Mouse (Mus musculus) forebrain, embryonic 11.5 days (tissue): ENCODE measurements around the gene Gpr75. TPM values are rescaled to one million over a fixed set of nuclear protein-coding genes. Genes with fewer than 3 reads are reported as not detected.

Source experiments
- ATAC-seq: fragments of 200-750 bp; cut with Nextera tagmentation; replicated peaks from 2 replicates; pipeline ENCODE4 v1.8.0; 2017; ENCODE audit warnings: moderate TSS enrichment; ENCODE audit not compliant: low FRiP score
- DNase-seq: peaks from one replicate; pipeline ENCODE4 v3.0.0-alpha.2; 2017; ENCODE audit warnings: low spot score
- H3K27ac ChIP-seq: fragments of 300-500 bp; sonication (generic); 2 replicates; pipeline ENCODE4 v1.5.1; 2014; ENCODE audit warnings: low read depth, low read length
- H3K27me3 ChIP-seq: fragments of 300-500 bp; sonication (generic); 2 replicates; pipeline ENCODE4 v1.6.1; 2014; ENCODE audit warnings: mild to moderate bottlenecking, low read length, mixed read lengths; ENCODE audit not compliant: control insufficient read depth, insufficient read depth
- H3K36me3 ChIP-seq: fragments of 300-500 bp; sonication (generic); 2 replicates; pipeline ENCODE4 v1.6.1; 2014; ENCODE audit warnings: mild to moderate bottlenecking, low read length, moderate library complexity, mixed read lengths; ENCODE audit not compliant: control insufficient read depth, insufficient read depth
- H3K4me1 ChIP-seq: fragments of 300-500 bp; sonication (generic); replicated peaks from 2 replicates; pipeline ENCODE4 v1.6.1; 2014; ENCODE audit warnings: low read length, mixed read lengths; ENCODE audit not compliant: control insufficient read depth, insufficient read depth
- H3K4me2 ChIP-seq: fragments of 300-500 bp; sonication (generic); 2 replicates; pipeline ENCODE4 v1.6.1; 2014; ENCODE audit warnings: low read depth, mild to moderate bottlenecking, low read length, moderate library complexity, mixed read lengths; ENCODE audit not compliant: severe bottlenecking
- H3K4me3 ChIP-seq: fragments of 300-500 bp; sonication (generic); 2 replicates; pipeline ENCODE4 v1.5.1; 2014; ENCODE audit warnings: low read depth, low read length
- H3K9ac ChIP-seq: fragments of 300-500 bp; sonication (generic); 2 replicates; pipeline ENCODE4 v1.6.1; 2014; ENCODE audit warnings: low read length
- H3K9me3 ChIP-seq: fragments of 300-500 bp; sonication (generic); 2 replicates; pipeline ENCODE4 v1.6.1; 2016; ENCODE audit warnings: low read length, mixed read lengths; ENCODE audit not compliant: control insufficient read depth
- WGBS: fragments of 180-500 bp; shearing (Covaris S2); extraction: QIAGEN DNeasy Blood & Tissue Kit; methylation state at CpG from one replicate; pipeline ENCODE4 v1.1.7; 2014; 5-methylcytosine and 5-hydroxymethylcytosine counted together
- polyA plus RNA-seq: library from polyadenylated mRNA; unstranded; fragments of >200 nt; fragmentation: Nextera tagmentation; extraction: Ambion mirVana; gene quantifications from 2 replicates; pipeline ENCODE4 v1.2.1, GENCODE M21; 2014

Gpr75 gene
- 1.1 and 1.2 TPM in 2 replicates for polyA plus RNA-seq

DNA sequence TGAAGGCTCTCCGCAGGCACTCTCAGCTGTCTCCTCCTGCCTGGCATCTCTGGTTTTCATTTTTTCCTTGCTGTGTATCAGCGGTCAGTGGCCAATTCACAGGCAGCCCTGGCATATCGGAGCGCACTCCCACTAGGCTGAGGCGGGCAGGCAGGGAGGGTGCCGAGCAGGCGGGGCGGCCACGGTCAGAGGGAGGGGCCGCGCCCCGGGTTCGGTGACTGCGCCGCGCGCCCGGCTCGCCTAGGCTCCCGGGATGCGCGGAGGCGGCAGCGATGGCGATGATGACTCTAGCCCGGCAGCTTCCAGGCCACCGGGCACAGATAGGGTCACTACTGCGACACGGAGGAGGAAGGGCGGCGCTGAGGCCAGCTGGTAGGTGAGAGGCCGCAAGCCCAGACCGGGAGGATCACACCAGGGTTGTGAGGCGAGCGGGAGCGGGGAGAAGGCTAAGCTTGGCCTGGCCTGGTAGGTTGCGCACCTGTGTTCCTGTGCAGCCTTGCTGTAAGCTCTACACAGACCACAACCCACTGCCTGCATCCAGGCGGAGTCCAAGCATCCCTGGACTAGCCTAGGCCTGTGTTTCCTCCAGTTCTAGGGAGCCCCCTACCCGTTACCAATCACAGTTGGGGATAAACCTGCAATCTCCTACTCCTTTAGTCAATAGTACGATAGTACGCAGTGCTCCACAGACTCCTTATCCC is at the start of gene Gpr75, which contains the start of gene Asb3:
Gene Gpr75 (plus strand): TSS at position 188 of the 701 bp plus-strand sequence.
Gene Asb3 (plus strand): TSS at position 246 of the 701 bp plus-strand sequence.
- ATAC-seq (peak; percentile 94), DNase-seq (peak; percentile 75)
- Histone ChIP-seq H3K9me3 (no peaks in the 10 kb centered on the region), H3K27ac (no peak within 1 kb of the TSS), H3K4me3 (peak within 1 kb of the TSS; percentile 44), H3K4me1 (no peaks in the 10 kb centered on the region), H3K36me3 (no peaks in the 10 kb centered on the region), H3K9ac (peak within 1 kb of the TSS; percentile 58), H3K4me2 (peak within 1 kb of the TSS; percentile 84), H3K27me3 (no peaks in the 10 kb centered on the region)
- whole genome bisulfite sequencing = 3% methylated on average over 41 of the region's 41 CpGs

DNA sequence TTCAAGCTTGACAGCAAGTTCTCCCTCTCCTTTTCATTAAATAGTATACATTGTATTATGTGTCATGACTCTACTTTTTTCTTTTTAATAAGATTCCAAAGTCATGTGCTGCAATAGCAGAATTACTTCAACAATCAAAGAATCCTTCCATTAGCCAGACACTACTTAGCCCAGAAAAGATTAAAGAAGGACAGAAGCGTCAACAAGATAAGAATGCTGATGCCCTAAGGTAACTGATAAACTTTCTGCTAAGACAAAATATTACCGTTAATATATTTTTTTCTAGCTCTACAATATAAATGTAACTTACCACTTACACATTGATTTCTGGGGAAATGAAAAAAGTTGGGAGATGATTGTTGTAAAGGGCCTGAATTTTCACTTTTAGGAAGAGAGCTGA is 46.4 kb upstream of the Gpr75 start:
- Histone ChIP-seq H3K36me3 (no peaks in the 10 kb centered on the region; the same call in 1 of the 2 replicates), H3K4me2 (no peak overlapping the region), H3K27ac (no peak overlapping the region), H3K9ac (no peak overlapping the region), H3K9me3 (no peaks in the 10 kb centered on the region), H3K4me3 (no peak overlapping the region), H3K27me3 (no peaks in the 10 kb centered on the region), H3K4me1 (no peaks in the 10 kb centered on the region)
- ATAC-seq = no peak
- WGBS = 92% methylated on average over 2 of the region's 2 CpGs
- DNase-seq = no peak

DNA sequence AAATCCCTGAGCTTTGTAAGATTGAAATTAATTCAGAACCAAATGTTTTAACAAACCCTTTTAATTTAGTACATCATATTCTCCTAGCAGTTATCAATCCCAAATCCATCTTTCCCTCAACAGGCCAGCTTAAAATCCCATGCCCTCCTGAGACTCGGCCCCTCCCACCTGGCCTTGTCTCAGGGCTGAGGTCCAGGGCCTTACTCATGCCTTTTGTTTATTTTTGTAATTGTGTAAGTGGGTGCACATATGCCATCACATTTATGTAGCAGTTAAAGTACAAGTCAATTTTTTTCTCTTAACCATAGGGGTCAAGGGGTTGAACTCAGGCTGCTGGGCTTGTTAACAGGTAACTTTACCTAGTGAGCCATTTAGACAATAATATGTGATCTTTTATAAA is 40.8 kb upstream of the Gpr75 start:
- WGBS = 88% methylated on average over 1 of the region's 1 CpGs

DNA sequence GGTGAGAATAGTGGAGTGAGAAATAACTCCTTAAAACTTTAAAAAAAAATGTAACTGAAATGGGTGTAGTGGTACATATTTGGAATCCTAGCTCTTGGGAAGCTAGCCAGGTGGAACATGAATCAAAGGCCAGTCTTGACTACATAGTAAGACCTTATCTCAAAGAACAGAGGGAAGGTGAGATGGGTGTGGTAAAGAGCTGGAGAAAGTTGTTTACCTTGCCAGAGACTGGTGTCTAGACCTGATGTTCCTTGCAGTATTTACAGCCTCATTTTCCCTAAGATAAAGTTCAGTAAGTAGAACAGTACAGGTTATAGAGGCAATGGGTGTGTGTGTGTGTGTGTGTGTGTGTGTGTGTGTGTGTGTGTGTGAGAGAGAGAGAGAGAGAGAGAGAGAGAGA is 12.7 kb upstream of the Gpr75 start:
- Histone ChIP-seq H3K9me3 (no peaks in the 10 kb centered on the region), H3K9ac (no peak overlapping the region), H3K4me2 (no peak overlapping the region), H3K27me3 (no peaks in the 10 kb centered on the region), H3K4me3 (no peak overlapping the region), H3K27ac (no peak overlapping the region), H3K36me3 (peaks cover 7% of the 10 kb centered on the region; the same call in 1 of the 2 replicates), H3K4me1 (no peaks in the 10 kb centered on the region)
- ATAC-seq (no peak), DNase-seq (no peak)

More for the DNA sequence above, 40.8 kb upstream of the Gpr75 start:
- H3K9me3 ChIP-seq = no peaks in the 10 kb centered on the region
- H3K36me3 ChIP-seq = no peaks in the 10 kb centered on the region; the same call in 1 of the 2 replicates
- H3K9ac ChIP-seq = no peak overlapping the region
- no peaks in the 10 kb centered on the region for H3K27me3 ChIP-seq
- H3K4me1 ChIP-seq = no peaks in the 10 kb centered on the region
- no peak overlapping the region for H3K4me3 ChIP-seq
- no peak overlapping the region for H3K27ac ChIP-seq
- ATAC-seq = no peak
- H3K4me2 ChIP-seq = no peak overlapping the region
- DNase-seq = no peak

DNA sequence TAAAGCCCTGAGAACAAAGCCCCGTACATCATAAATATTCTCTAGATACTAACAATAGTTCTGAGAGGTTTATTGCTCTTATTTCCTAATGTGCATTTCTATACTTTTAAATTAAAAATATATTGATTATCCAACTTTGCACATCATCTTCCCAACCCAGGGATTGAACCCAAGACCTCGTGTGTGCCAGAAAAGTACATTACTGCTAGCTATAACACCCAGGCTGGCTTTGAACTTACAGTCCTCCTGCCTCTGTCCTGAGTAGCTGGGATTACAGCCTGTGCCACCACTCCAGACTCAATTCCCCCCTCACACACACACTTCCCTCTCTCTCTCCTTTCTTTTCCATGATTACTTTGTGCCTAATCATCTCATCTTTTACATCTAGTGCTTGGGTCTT is 3.0 kb downstream of the Gpr75 start:
- Histone ChIP-seq H3K9ac (no peak overlapping the region), H3K36me3 (no peaks in the 10 kb centered on the region), H3K4me1 (no peaks in the 10 kb centered on the region), H3K4me2 (no peak overlapping the region), H3K4me3 (no peak overlapping the region), H3K27ac (no peak overlapping the region), H3K9me3 (no peaks in the 10 kb centered on the region), H3K27me3 (no peaks in the 10 kb centered on the region)
- 85% methylated on average over 2 of the region's 2 CpGs for WGBS
- ATAC-seq (no peak), DNase-seq (no peak)

DNA sequence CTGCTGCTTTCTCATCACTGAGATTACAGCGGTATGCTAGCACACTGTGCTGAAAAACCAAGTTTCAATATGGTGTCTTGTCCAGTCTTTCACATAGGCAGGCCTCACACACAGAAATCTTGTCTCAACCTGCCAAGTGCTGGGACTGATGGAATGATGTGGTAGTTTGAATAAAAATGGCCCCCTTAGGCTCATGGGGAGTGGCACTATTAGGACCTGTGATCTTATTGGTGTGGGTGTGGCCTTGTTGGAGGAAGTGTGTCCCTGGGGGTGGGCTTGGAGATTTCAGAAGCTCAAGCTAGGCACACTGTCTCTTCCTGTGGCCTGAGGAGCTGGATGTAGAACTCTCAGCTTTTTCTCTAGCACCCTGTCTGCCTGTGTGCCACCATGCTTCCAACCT is 11.0 kb downstream of the Gpr75 start:
- 86% methylated on average over 1 of the region's 1 CpGs for WGBS
- ATAC-seq (no peak), DNase-seq (no peak)
- Histone ChIP-seq H3K27me3 (no peaks in the 10 kb centered on the region), H3K27ac (no peak overlapping the region), H3K9me3 (no peaks in the 10 kb centered on the region), H3K4me2 (no peak overlapping the region), H3K4me1 (no peaks in the 10 kb centered on the region), H3K9ac (no peak overlapping the region), H3K4me3 (no peak overlapping the region), H3K36me3 (no peaks in the 10 kb centered on the region)

DNA sequence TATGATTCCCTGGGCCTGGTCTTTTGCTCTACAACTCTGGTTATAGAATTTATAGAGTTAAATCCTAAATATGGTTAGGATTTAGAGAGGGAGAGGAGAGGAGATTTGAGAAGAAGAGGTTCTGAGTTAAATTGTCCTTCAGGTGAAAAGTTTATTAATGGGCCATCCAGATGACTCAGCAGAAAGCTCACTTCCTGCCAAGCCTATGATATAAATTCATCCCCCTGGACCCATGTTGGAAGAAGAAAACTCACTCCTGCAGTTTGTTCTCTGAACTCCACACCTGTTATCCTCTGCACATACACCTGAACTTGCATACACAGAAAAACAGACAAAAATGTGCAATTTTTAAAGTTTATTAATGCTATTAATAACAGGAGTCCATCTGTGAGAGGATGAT is 14.2 kb downstream of the Gpr75 start:
- Histone ChIP-seq H3K27ac (no peak overlapping the region), H3K27me3 (no peaks in the 10 kb centered on the region), H3K4me3 (no peak overlapping the region), H3K9me3 (no peaks in the 10 kb centered on the region), H3K36me3 (no peaks in the 10 kb centered on the region), H3K9ac (no peak overlapping the region), H3K4me2 (no peak overlapping the region), H3K4me1 (no peaks in the 10 kb centered on the region)
- ATAC-seq (no peak), DNase-seq (no peak)

DNA sequence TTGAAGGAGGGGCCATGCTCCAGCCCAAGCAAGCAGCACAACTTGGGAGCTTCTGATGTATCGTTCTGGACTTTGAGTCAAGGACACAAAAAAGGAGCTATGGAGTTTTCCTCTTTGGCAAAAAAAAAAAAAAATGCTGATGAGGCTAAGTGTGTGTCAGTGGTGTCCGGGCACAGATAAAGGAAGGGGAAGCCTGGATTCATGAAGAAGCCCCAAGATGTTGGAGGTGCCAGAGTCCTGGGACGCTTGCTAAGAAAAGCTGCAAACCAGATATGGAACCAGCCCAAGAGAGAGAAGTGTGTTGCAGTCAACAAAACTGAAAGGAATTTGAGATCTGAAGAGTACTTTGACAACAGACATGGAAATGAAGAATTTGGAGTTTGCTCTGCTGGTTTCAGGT is 27.2 kb downstream of the Gpr75 start:
- DNase-seq (no peak), ATAC-seq (no peak)
- Histone ChIP-seq H3K4me2 (no peak overlapping the region), H3K36me3 (no peaks in the 10 kb centered on the region), H3K9me3 (no peaks in the 10 kb centered on the region; the same call in 1 of the 2 replicates), H3K27ac (no peak overlapping the region), H3K4me3 (no peak overlapping the region), H3K4me1 (no peaks in the 10 kb centered on the region), H3K9ac (no peak overlapping the region), H3K27me3 (no peaks in the 10 kb centered on the region)
- WGBS = 85% methylated on average over 3 of the region's 3 CpGs

DNA sequence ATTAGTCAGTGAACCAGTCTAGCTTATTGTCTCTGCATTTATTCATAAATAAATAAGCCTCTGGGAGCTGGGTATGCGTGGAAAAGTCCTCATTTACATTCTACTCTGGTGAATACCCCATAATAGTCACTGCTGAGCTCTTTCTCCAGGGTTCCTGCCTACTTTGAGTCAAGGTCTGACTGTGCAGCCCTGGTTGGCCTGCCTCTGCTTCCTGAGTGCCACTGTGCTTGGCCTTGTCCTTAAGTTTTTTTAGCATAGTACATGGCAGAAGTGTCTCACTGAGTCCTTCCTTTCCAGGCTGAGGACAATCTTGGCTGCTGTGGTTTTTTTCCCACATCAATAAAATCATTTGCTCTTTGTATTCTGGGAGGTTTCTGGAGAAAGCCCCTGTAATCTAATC is 35.5 kb downstream of the Gpr75 start:
- Histone ChIP-seq H3K27ac (no peak overlapping the region), H3K27me3 (no peaks in the 10 kb centered on the region), H3K4me1 (no peaks in the 10 kb centered on the region), H3K9ac (no peak overlapping the region), H3K36me3 (no peaks in the 10 kb centered on the region), H3K4me3 (no peak overlapping the region), H3K9me3 (no peaks in the 10 kb centered on the region), H3K4me2 (no peak overlapping the region)
- no peak for DNase-seq
- WGBS = 89% methylated on average over 1 of the region's 1 CpGs
- no peak for ATAC-seq
